Mouse (Mus musculus) lung, embryonic 14.5 days (tissue): ENCODE data around the gene Snapc1. TPM values are rescaled to one million over a fixed set of nuclear protein-coding genes. Genes with fewer than 3 reads are reported as not detected.

Experiments
- ATAC-seq: fragments of 200-750 bp; cut with Nextera tagmentation; 2 replicates; pipeline ENCODE4 v1.8.0; 2017; ENCODE audit warnings: mild to moderate bottlenecking, moderate TSS enrichment, moderate library complexity; ENCODE audit not compliant: insufficient read depth
- DNase-seq: peaks from one replicate; pipeline ENCODE4 v3.0.0-alpha.2; 2015
- H3K27ac ChIP-seq: fragments of 300-500 bp; sonication (generic); 2 replicates; pipeline ENCODE4 v1.5.1; 2014; ENCODE audit warnings: low read depth, mild to moderate bottlenecking, moderate library complexity
- H3K27me3 ChIP-seq: fragments of 300-500 bp; sonication (generic); 2 replicates; pipeline ENCODE4 v1.6.1; 2014; ENCODE audit warnings: low read length, control low read depth; ENCODE audit not compliant: insufficient read depth
- H3K36me3 ChIP-seq: fragments of 300-500 bp; sonication (generic); 2 replicates; pipeline ENCODE4 v1.6.1; 2014; ENCODE audit warnings: control low read depth; ENCODE audit not compliant: insufficient read depth
- H3K4me1 ChIP-seq: fragments of 300-500 bp; sonication (generic); 2 replicates; pipeline ENCODE4 v1.6.1; 2014; ENCODE audit warnings: antibody characterized with exemption, control low read depth; ENCODE audit not compliant: insufficient read depth
- H3K4me2 ChIP-seq: fragments of 300-500 bp; sonication (generic); 2 replicates; pipeline ENCODE4 v1.6.1; 2014; ENCODE audit warnings: mild to moderate bottlenecking
- H3K4me3 ChIP-seq: fragments of 300-500 bp; sonication (generic); 2 replicates; pipeline ENCODE4 v1.5.1; 2014; ENCODE audit warnings: low read depth, low read length
- H3K9ac ChIP-seq: fragments of 300-500 bp; sonication (generic); 2 replicates; pipeline ENCODE4 v1.6.1; 2014
- H3K9me3 ChIP-seq: fragments of 300-500 bp; sonication (generic); 2 replicates; pipeline ENCODE4 v1.6.1; 2016; ENCODE audit warnings: low read depth, low read length, control low read depth
- CTCF ChIP-seq: IDR thresholded peaks from 2 replicates; pipeline ENCODE4 v1.5.1; 2016; ENCODE audit warnings: antibody characterized with exemption, low read depth
- WGBS: fragments of 180-500 bp; shearing (Covaris S2); extraction: QIAGEN DNeasy Blood & Tissue Kit; methylation state at CpG from one replicate; pipeline ENCODE4 v1.1.7; 2014; 5-methylcytosine and 5-hydroxymethylcytosine counted together
- polyA plus RNA-seq: library from polyadenylated mRNA; unstranded; fragments of >200 nt; fragmentation: Nextera tagmentation; extraction: Ambion mirVana; gene quantifications from 2 replicates; pipeline ENCODE4 v1.2.1, GENCODE M21; 2014

The Snapc1 gene
- polyA plus RNA-seq, 1 experiment from 2014 or later, result 23.2 TPM

DNA sequence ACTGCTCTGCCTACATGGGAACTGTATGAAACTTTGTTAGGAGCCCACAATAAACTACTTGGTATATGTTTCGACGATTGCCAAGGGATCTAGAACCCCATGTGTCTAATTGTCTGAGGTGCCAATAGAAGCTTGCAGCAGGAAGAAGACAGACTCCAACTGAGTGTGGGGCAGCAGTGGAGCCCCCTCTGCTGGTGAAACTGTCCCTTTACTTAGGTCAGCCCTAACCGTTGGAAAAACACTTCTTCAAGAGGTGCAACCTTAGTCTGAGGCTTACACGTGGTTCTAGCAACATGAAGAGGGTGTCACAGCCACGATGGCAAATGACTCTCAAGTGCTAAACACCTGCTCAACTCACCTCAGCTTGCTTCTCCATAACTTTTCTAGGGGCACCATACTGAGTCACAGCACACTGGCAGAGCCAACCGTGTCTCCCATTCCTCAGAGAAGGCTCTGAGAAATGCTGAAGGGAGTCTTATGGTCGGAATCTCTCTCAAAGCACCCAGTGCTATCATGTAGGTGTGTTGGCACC lies 50.5 kb downstream of the Snapc1 start:
- Histone ChIP-seq H3K27me3 (no peaks in the 10 kb centered on the region), H3K9me3 (no peaks in the 10 kb centered on the region), H3K27ac (no peak overlapping the region), H3K9ac (no peak overlapping the region), H3K4me2 (no peak overlapping the region), H3K4me3 (no peak overlapping the region), H3K4me1 (no peaks in the 10 kb centered on the region), H3K36me3 (no peaks in the 10 kb centered on the region)
- DNase-seq (peak; percentile 39), ATAC-seq (no peak)
- 52% methylated on average over 7 of the region's 7 CpGs for WGBS
- peak; percentile 55 for TF ChIP-seq CTCF

DNA sequence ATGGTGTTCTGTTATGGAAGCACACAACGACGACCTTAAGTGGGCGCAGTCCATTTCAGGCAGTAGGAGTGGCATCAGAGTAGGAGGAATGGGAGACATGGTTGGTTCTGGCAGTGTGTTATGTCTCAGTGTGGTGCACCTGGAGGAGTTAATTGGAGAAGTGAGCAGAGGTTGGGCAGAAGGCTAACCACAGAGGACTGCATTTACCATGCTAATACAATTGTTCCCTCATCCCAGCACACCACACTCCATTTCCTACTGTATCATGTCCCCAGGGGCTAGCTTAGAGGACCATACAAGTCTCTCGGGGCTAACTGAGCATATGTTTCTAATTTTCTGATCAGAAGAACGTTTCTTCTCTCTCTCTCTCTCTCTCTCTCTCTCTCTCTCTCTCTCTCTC lies 51.2 kb downstream of the Snapc1 start:
- ATAC-seq (no peak), DNase-seq (no peak)
- no peak overlapping the region for H3K4me3 ChIP-seq
- no peaks in the 10 kb centered on the region for H3K4me1 ChIP-seq
- 70% methylated on average over 5 of the region's 5 CpGs for WGBS
- H3K9ac ChIP-seq, result no peak overlapping the region
- TF ChIP-seq CTCF, result no peak
- H3K27me3 ChIP-seq, result no peaks in the 10 kb centered on the region
- no peaks in the 10 kb centered on the region for H3K36me3 ChIP-seq
- H3K4me2 ChIP-seq, result no peak overlapping the region
- no peaks in the 10 kb centered on the region for H3K9me3 ChIP-seq
- H3K27ac ChIP-seq, result no peak overlapping the region

GRCm38 (mm10) chr12:74023260-74023659 lies 59.0 kb downstream of the Snapc1 start:
- Histone ChIP-seq H3K27ac (no peak overlapping the region), H3K4me1 (no peaks in the 10 kb centered on the region), H3K9me3 (no peaks in the 10 kb centered on the region), H3K4me3 (no peak overlapping the region), H3K4me2 (no peak overlapping the region), H3K9ac (no peak overlapping the region), H3K27me3 (no peaks in the 10 kb centered on the region), H3K36me3 (no peaks in the 10 kb centered on the region)
- WGBS, result 75% methylated on average over 5 of the region's 5 CpGs
- no peak for DNase-seq
- no peak for TF ChIP-seq CTCF
- no peak for ATAC-seq

GRCm38 (mm10) chr12:74024912-74025311 lies 60.6 kb downstream of the Snapc1 start:
- no peaks in the 10 kb centered on the region for H3K4me1 ChIP-seq
- no peak for TF ChIP-seq CTCF
- no peak overlapping the region for H3K9ac ChIP-seq
- 72% methylated on average over 2 of the region's 2 CpGs for WGBS
- ATAC-seq (no peak), DNase-seq (no peak)
- no peak overlapping the region for H3K4me2 ChIP-seq
- H3K9me3 ChIP-seq, result no peaks in the 10 kb centered on the region
- H3K4me3 ChIP-seq, result no peak overlapping the region
- H3K27me3 ChIP-seq, result no peaks in the 10 kb centered on the region
- no peak overlapping the region for H3K27ac ChIP-seq
- no peaks in the 10 kb centered on the region for H3K36me3 ChIP-seq

Other genes starting within 250 kb of the Snapc1 start
- gene Hif1a, start 63.1 kb upstream of the Snapc1 start, polyA plus RNA-seq, result 112 TPM in 2 replicates
- gene Gm49321, start 26.8 kb upstream of the Snapc1 start, polyA plus RNA-seq, result 6.2 and 10.7 TPM in 2 replicates
- 0.42 and 1.6 TPM in 2 replicates for gene Syt16, start 33.2 kb downstream of the Snapc1 start, polyA plus RNA-seq